Mouse (Mus musculus) lung, embryonic 15.5 days (tissue): Measurements from ENCODE around the gene Samd4b. TPM values are rescaled to one million over a fixed set of nuclear protein-coding genes. Genes with fewer than 3 reads are reported as not detected.

Experiments
- ATAC-seq: fragments of 200-750 bp; cut with Nextera tagmentation; 2 replicates; pipeline ENCODE4 v1.8.0; 2017; ENCODE audit warnings: moderate number of reproducible peaks, borderline replicate concordance; ENCODE audit not compliant: low FRiP score, low TSS enrichment; ENCODE audit errors: extremely low read depth
- H3K27ac ChIP-seq: fragments of 300-500 bp; sonication (generic); 2 replicates; pipeline ENCODE4 v1.5.1; 2015; ENCODE audit warnings: moderate library complexity, mild to moderate bottlenecking, inconsistent platforms
- H3K27me3 ChIP-seq: fragments of 300-500 bp; sonication (generic); 2 replicates; pipeline ENCODE4 v1.6.1; 2015; ENCODE audit warnings: inconsistent platforms
- H3K36me3 ChIP-seq: fragments of 300-500 bp; sonication (generic); 2 replicates; pipeline ENCODE4 v1.6.1; 2015; ENCODE audit warnings: inconsistent platforms
- H3K4me1 ChIP-seq: fragments of 300-500 bp; sonication (generic); 2 replicates; pipeline ENCODE4 v1.6.1; 2015; ENCODE audit warnings: inconsistent platforms
- H3K4me2 ChIP-seq: fragments of 300-500 bp; sonication (generic); 2 replicates; pipeline ENCODE4 v1.6.1; 2015; ENCODE audit warnings: inconsistent platforms, mild to moderate bottlenecking, moderate library complexity
- H3K4me3 ChIP-seq: fragments of 300-500 bp; sonication (generic); 2 replicates; pipeline ENCODE4 v1.5.1; 2015; ENCODE audit warnings: mild to moderate bottlenecking, inconsistent platforms
- H3K9ac ChIP-seq: fragments of 300-500 bp; sonication (generic); 2 replicates; pipeline ENCODE4 v1.6.1; 2015; ENCODE audit warnings: inconsistent platforms
- H3K9me3 ChIP-seq: fragments of 300-500 bp; sonication (generic); 2 replicates; pipeline ENCODE4 v1.6.1; 2016; ENCODE audit warnings: inconsistent platforms
- WGBS: fragments of 180-500 bp; shearing (Covaris S2); methylation state at CpG from one replicate; pipeline ENCODE4 v1.1.7; 2015; 5-methylcytosine and 5-hydroxymethylcytosine counted together
- polyA plus RNA-seq: library from polyadenylated mRNA; unstranded; fragments of >200 nt; fragmentation: Nextera tagmentation; extraction: Ambion mirVana; gene quantifications from 2 replicates; pipeline ENCODE4 v1.2.1, GENCODE M21; 2015

The Samd4b gene
- polyA plus RNA-seq, 1 experiment from 2014 or later, result 21.3 TPM

DNA sequence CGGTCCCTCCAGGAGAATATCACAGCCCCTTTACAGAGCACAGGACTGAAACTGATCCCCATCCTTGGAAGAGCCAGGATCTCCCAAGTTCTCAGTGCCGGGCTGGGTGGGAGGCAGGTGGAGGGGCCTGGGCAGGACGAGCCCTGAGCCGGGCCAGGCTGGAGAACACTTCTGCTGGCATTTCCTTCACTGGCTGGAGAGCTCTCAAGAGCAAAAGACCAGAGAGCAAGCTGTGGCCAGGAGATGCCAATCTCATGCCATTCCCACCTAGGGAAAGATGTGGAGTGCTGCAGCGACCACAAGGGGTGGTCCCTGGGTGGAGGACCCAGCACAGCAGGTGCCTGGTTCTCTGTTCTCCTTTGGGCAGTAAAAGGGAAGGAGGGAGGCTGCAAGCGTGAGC lies 12.9 kb downstream of the Samd4b start:
- WGBS, result 54% methylated on average over 6 of the region's 6 CpGs
- Histone ChIP-seq H3K27me3 (no peaks in the 10 kb centered on the region), H3K4me3 (no peak overlapping the region), H3K9ac (no peak overlapping the region), H3K36me3 (no peaks in the 10 kb centered on the region), H3K4me1 (peaks cover 78% of the 10 kb centered on the region), H3K9me3 (no peaks in the 10 kb centered on the region), H3K4me2 (no peak overlapping the region), H3K27ac (peak overlapping the region; percentile 79)
- ATAC-seq, result no peak

DNA sequence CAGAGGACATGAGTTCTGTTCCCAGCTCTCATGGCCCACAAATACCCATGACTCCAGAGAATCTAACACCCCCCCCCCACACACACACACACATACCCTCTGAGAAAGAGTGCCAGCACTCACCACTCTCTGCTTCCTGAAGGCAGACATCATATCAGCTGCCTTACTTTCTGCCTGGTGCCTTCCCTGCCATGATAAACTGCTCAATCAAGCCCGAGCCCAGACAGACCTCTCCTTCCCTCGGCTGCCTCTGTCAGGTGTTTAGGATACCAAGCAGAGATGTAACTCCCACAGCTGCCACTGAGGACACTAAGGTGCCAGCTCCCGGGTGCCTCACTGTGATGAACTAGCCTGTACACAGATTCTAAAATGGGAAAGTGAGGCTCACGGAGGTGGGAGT lies 13.5 kb downstream of the Samd4b start:
- 48% methylated on average over 4 of the region's 4 CpGs for WGBS
- Histone ChIP-seq H3K4me1 (peaks cover 83% of the 10 kb centered on the region), H3K9ac (no peak overlapping the region), H3K27ac (peak overlapping the region; percentile 79), H3K27me3 (no peaks in the 10 kb centered on the region), H3K4me3 (no peak overlapping the region), H3K36me3 (0 out of 2 replicates have a peak, but pooled peaks cover 3% of the 10 kb centered on the region), H3K9me3 (no peaks in the 10 kb centered on the region), H3K4me2 (0 out of 2 replicates have a peak overlapping the region, but pooled peaks have one; percentile 8)
- no peak for ATAC-seq

DNA sequence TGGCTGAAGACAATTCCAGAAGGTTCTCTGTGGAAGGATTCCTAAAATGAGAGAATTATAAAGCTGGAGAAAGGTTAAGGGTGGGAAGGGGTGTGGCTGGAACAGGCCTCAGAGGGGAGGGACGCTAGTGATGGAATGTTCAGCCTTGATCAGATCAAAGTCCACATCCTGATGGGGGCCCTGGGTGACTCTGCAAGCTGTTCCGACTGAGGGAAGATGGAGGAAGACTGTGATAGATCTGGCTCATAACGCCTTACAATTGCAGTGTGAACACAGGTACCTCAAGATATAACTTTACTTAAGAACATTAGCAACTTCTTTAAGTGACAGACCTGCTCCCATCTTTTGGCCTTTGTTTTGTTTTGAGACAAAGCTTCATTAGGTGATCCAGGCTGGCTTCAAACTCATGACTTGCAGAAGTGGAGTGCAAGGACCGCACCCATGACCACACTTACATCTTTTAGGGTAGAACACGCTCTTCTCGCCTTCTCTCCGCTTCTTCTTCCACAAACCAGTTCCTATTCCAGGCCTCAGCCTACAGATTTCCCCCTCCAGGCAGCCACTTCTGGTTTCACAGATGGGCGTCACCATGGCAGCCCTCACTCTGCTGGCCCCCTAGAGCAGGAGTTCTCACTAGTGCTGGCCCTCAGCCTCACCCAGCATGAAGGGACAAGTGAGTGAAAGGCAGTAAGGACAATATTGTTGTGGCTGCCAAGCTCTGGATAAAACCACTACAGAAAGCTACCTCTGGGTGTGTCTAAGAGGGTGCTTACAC lies 14.2 kb downstream of the Samd4b start:
- no peak for ATAC-seq
- Histone ChIP-seq H3K4me1 (peaks cover 83% of the 10 kb centered on the region), H3K27me3 (no peaks in the 10 kb centered on the region), H3K27ac (peak overlapping the region; percentile 79), H3K9ac (no peak overlapping the region), H3K36me3 (0 out of 2 replicates have a peak, but pooled peaks cover 6% of the 10 kb centered on the region), H3K4me3 (no peak overlapping the region), H3K9me3 (no peaks in the 10 kb centered on the region), H3K4me2 (0 out of 2 replicates have a peak overlapping the region, but pooled peaks have one; percentile 8)
- 57% methylated on average over 8 of the region's 8 CpGs for WGBS

DNA sequence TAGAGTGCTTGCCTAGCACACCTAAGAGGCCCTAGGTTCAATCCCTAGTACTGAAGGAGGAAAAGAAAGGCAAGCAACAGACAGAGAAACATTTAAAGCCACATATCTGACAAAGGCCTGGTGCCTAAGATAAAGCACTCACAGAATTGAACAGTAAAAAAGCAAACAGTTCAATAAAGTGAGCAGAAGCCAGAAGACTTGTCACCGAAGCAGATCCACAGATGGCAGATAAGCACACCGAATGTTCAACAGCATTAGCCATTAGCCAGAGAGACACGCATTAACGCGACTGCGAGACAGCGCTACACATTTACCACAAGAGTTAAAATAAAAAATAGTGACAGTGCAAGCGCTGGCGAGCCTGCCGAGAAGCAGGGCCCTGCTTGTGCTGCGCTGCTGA lies 15.1 kb downstream of the Samd4b start:
- ATAC-seq, result no peak
- Histone ChIP-seq H3K4me3 (no peak overlapping the region), H3K27ac (no peak overlapping the region), H3K4me1 (peaks cover 83% of the 10 kb centered on the region), H3K9ac (no peak overlapping the region), H3K36me3 (0 out of 2 replicates have a peak, but pooled peaks cover 6% of the 10 kb centered on the region), H3K9me3 (no peaks in the 10 kb centered on the region), H3K4me2 (no peak overlapping the region), H3K27me3 (no peaks in the 10 kb centered on the region)
- WGBS, result 68% methylated on average over 11 of the region's 11 CpGs

DNA sequence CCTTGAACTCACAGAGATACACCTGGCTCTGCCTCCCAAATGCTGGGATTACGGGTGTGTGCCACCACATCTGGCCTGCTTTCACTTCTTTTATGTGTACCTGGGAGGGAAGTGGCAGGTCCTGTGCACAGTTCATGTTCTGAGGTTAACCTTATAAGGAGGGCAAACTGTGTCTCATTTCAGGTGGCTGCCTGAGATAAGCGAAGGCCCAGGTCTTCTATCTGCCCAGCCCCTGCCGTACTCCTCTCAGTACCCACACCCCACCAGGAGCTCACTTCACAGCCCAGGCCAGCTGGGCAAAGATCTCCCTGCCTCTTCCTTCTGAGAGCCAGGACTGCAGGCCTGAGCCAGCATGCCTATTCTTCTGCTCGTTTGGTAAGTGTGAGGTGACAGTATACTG lies 16.2 kb downstream of the Samd4b start:
- H3K4me1 ChIP-seq, result peaks cover 83% of the 10 kb centered on the region
- H3K4me2 ChIP-seq, result no peak overlapping the region
- H3K27me3 ChIP-seq, result no peaks in the 10 kb centered on the region
- ATAC-seq, result no peak
- no peaks in the 10 kb centered on the region for H3K9me3 ChIP-seq
- H3K27ac ChIP-seq, result peak overlapping the region; percentile 27; the same call in 1 of the 2 replicates
- H3K9ac ChIP-seq, result no peak overlapping the region
- 0 out of 2 replicates have a peak, but pooled peaks cover 6% of the 10 kb centered on the region for H3K36me3 ChIP-seq
- WGBS, result 80% methylated on average over 4 of the region's 4 CpGs
- H3K4me3 ChIP-seq, result no peak overlapping the region

DNA sequence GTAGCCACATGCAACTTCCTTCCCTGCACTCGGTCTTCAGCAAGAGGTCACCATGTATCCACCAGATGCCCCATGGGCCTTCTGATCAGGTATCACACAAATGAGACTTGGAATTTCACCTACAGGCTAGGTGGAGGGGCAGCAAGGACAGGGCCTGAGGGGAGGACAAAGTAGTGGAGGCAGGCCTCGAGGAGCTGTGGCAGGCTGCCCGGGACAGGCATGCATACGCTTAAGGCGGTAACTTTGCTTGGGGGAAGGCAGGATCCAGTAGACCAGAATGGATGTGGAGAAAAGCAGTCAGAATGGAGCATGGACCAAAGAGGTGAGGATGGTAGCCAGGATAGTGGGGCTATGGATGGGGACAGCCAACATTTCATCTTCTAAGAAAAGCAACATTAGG lies 18.1 kb downstream of the Samd4b start:
- WGBS, result 58% methylated on average over 5 of the region's 5 CpGs
- no peak overlapping the region for H3K4me3 ChIP-seq
- H3K36me3 ChIP-seq, result 0 out of 2 replicates have a peak, but pooled peaks cover 6% of the 10 kb centered on the region
- H3K9ac ChIP-seq, result no peak overlapping the region
- no peaks in the 10 kb centered on the region for H3K27me3 ChIP-seq
- 0 out of 2 replicates have a peak overlapping the region, but pooled peaks have one; percentile 93 for H3K27ac ChIP-seq
- H3K4me2 ChIP-seq, result no peak overlapping the region
- H3K9me3 ChIP-seq, result no peaks in the 10 kb centered on the region
- peaks cover 84% of the 10 kb centered on the region for H3K4me1 ChIP-seq
- no peak for ATAC-seq

DNA sequence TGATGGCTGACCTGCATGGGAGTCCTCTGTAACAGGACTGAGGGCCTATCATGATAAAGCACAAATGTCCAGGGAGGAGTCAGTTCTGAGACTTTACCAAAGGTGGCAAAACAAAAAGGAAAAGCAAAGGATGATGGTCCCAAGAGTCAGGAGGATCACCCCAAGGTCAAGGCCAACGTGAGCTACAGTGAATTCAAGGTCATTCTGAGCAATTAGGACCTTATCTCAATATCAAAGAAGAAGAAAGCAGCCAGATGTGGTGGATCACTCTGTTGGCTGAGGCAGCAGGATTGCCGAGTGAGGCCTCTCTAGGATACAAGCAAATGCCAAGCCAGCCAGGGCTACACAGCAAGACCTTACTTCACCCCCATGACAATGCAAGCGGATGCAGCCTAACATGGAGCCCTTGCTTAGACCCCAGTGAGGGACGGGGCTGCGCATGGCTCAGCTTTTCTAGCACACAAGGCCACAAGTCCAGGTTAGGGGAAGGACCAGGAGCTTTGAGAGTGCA lies 19.3 kb downstream of the Samd4b start:
- ATAC-seq, result no peak

DNA sequence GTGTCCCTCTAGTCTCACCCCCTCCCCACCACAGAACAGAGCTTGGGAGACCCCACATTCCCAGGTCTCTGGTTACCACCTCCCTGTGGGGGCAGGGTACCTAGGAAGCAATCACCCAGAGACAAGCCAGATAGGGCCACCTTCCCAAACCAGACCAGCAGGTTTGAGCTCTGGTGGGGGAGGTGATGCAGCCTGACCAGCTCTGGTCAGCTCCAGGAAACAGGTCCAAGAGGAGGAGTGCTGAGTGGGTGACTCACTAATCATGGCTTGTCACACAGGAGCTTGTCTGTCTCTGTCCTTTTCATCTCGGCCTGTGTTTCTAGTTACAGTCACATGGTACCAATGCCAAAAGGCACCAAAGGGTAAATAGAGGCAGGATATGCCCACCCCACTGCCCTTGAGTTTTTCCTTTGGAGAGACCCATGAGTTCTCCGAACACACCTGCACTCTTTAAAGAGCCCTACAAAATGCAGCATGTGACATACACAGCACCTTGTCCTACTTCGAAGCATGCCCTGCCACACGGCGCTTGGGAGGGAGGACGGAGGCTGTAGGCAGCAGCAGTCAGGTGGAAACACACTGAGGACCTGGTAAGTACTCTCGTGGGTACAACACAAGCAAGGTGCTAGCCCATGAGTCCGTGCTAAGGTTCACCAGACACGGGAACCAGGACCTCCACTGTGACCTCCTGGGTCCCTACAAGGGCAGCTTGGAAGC lies 20.0 kb downstream of the Samd4b start:
- Histone ChIP-seq H3K4me2 (peak overlapping the region; percentile 11; the same call in 1 of the 2 replicates), H3K4me1 (peaks cover 78% of the 10 kb centered on the region)

More for the DNA sequence above, 19.3 kb downstream of the Samd4b start:
- Histone ChIP-seq H3K27ac (peak overlapping the region; percentile 93), H3K4me3 (no peak overlapping the region), H3K4me2 (peak overlapping the region; percentile 11; the same call in 1 of the 2 replicates), H3K9me3 (no peaks in the 10 kb centered on the region), H3K4me1 (peaks cover 78% of the 10 kb centered on the region), H3K27me3 (no peaks in the 10 kb centered on the region), H3K9ac (no peak overlapping the region), H3K36me3 (0 out of 2 replicates have a peak, but pooled peaks cover 6% of the 10 kb centered on the region)
- WGBS, result 60% methylated on average over 5 of the region's 5 CpGs

DNA sequence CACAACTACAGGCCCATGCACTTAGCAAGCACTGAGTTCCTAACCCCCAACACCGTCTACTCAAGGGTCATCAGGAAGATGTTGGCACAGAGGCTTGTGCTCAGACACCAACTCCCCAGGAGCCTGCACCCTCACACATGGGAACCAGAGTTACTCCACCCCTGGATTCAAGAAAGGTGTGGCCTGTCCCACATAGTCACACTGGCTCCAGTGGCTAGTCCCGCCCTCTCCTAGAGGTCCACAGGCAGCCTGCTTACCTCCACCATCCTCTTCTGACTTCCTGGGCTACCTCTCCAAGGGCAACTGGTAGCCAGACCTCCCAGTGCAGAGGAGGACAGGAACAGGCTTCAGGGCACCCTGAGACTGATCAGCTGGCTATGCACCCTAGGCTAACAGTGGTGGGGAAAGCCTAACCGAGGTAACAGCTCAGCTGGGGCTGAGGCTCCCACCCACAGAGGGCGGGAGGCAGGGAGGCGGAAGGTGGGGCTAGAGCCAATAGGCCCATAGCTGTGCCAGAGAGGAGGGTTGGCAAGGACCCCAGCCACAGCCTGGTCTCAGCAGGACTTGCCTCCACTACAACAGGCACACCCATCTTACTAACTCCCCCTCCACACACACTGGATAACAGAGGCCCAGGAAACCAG lies 21.6 kb downstream of the Samd4b start:
- 46% methylated on average over 5 of the region's 5 CpGs for WGBS

More for the DNA sequence above, 20.0 kb downstream of the Samd4b start:
- Histone ChIP-seq H3K9ac (no peak overlapping the region), H3K36me3 (0 out of 2 replicates have a peak, but pooled peaks cover 6% of the 10 kb centered on the region), H3K9me3 (no peaks in the 10 kb centered on the region), H3K27ac (peak overlapping the region; percentile 93), H3K4me3 (no peak overlapping the region), H3K27me3 (no peaks in the 10 kb centered on the region)
- ATAC-seq, result peak; percentile 69
- WGBS, result 50% methylated on average over 9 of the region's 9 CpGs

DNA sequence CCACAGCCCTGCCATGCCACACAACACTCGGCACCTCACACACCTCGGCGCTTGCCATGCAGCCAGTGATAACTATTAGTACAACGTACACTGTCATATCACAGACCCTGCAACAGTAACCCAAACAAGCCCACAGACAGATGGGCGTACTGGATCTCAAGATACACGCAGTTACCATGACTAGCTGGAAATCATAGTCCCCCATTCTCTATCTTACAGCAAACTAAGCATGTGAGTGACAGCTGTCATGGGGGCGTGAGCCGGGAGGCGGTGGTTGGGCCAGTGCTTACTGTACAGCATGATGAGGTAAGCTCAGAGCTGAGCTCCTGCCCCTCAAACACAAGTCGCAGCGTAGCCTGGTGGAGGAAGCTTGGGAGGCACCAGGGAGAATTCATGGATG lies 22.3 kb downstream of the Samd4b start:
- H3K36me3 ChIP-seq, result 0 out of 2 replicates have a peak, but pooled peaks cover 6% of the 10 kb centered on the region
- no peak for ATAC-seq
- H3K4me1 ChIP-seq, result peaks cover 90% of the 10 kb centered on the region
- no peak overlapping the region for H3K9ac ChIP-seq
- H3K27me3 ChIP-seq, result no peaks in the 10 kb centered on the region
- no peak overlapping the region for H3K4me2 ChIP-seq
- no peak overlapping the region for H3K4me3 ChIP-seq
- H3K27ac ChIP-seq, result 0 out of 2 replicates have a peak overlapping the region, but pooled peaks have one; percentile 93
- no peaks in the 10 kb centered on the region for H3K9me3 ChIP-seq
- WGBS, result 85% methylated on average over 11 of the region's 11 CpGs

More for the DNA sequence above, 21.6 kb downstream of the Samd4b start:
- Histone ChIP-seq H3K27ac (peak overlapping the region; percentile 93), H3K9me3 (no peaks in the 10 kb centered on the region), H3K36me3 (0 out of 2 replicates have a peak, but pooled peaks cover 6% of the 10 kb centered on the region), H3K27me3 (no peaks in the 10 kb centered on the region), H3K9ac (no peak overlapping the region; the same call in 1 of the 2 replicates), H3K4me1 (peaks cover 85% of the 10 kb centered on the region), H3K4me3 (no peak overlapping the region), H3K4me2 (peak overlapping the region; percentile 11; the same call in 1 of the 2 replicates)
- ATAC-seq, result peak; percentile 77

DNA sequence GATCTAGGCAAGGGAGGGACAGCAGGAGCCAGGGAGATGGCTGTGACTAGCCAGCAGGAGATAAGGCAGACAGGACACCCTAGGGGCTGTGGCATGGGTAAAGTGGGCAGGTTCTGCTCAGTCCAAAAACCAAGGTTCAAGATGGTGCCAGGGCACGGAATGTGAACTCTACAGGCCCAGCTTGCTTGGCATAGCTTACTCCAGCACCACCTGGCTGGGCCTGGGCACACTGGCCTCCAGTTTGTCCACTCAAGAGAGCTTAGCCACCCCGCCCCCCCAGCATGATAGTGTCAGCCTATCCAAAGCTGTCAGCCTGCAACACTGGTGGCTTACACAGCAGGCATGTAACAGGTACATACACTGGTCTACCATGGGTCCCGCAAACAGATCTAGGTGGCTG lies 24.7 kb downstream of the Samd4b start:
- H3K27ac ChIP-seq, result 0 out of 2 replicates have a peak overlapping the region, but pooled peaks have one; percentile 7
- no peak overlapping the region for H3K4me3 ChIP-seq
- no peaks in the 10 kb centered on the region for H3K27me3 ChIP-seq
- no peaks in the 10 kb centered on the region for H3K36me3 ChIP-seq
- no peak overlapping the region for H3K4me2 ChIP-seq
- no peak for ATAC-seq
- H3K4me1 ChIP-seq, result peaks cover 89% of the 10 kb centered on the region
- no peaks in the 10 kb centered on the region for H3K9me3 ChIP-seq
- 85% methylated on average over 3 of the region's 3 CpGs for WGBS
- no peak overlapping the region for H3K9ac ChIP-seq
